Mouse (Mus musculus): ENCODE measurements around the gene Lyz1.

GRCm38 (mm10) chr10:117320571-117320981 lies 27.9 kb upstream of the Lyz1 start:
- no peak for TF ChIP-seq EP300 (IDR thresholded peaks at IDR 0.05; ENCODE audit: low read depth)
- no peak for TF ChIP-seq CTCF (IDR thresholded peaks at IDR 0.05; ENCODE audit: low read depth)
